Mouse (Mus musculus): ENCODE results near the gene Ins2.

- TF ChIP-seq CTCF (IDR thresholded peaks at IDR 0.05; ENCODE audit: extremely low read depth, insufficient read depth, insufficient read length, insufficient replicate concordance): no peak
- no peak for TF ChIP-seq POLR2A (IDR thresholded peaks at IDR 0.05; ENCODE audit: low read depth, low read length)
Measured at GRCm38 (mm10) chr7:142675644-142676043, 67.5 kb downstream of the Ins2 start.

All from spleen, adult 2 months (tissue).